Mouse (Mus musculus) skeletal muscle tissue, adult 2 months (tissue): ENCODE results near the gene P2ry13.

ENCODE experiments used
- DNase-seq: peaks from one replicate; pipeline ENCODE4 v3.0.0-alpha.2; 2012; ENCODE audit warnings: low read depth, low spot score

The P2ry13 gene

DNA sequence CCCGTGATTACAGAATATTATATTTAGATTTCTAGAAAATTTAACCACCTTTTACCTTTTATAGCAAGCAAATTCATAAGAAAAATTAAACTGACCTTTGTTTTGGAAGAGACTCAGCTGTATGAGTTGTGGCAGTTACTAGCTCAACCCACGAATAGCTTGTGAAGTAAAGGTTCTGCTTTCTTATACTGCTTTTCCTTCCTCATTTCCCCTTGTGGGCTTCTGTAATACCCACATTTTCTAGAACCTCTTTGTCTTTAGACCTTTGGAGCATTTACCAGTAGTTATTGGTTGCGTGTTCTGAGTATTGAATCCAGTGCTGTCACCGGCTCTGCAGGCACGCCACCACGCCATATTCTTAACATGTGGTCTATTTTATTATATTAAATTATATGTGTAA lies at the start of gene P2ry13:
Gene P2ry13 (minus strand): TSS at position 156 of the 400 bp plus-strand sequence.
- no peak for DNase-seq

- DNase-seq = no peak
Observed at GRCm38 (mm10) chr3:59257740-59258664, 47.3 kb upstream of the P2ry13 start.

DNA sequence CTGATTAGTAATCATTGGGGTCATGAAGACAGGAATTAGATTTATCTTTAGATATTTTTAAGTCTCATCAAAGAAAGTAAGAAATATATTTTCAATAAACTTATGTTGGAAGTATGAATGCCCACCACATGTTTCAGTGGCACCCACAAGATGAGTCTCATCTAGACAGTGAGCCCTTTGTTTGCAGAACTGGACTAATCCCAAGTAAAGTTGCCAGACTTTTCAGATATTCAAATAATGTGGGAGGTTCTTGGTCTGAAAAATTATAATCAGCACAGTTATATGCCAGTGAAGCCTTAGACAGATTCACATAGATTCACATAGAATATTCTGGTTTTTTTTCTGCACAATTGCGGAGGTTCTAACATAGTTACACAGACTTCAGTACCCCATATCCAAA lies 39.8 kb upstream of the P2ry13 start:
- DNase-seq = no peak

- DNase-seq = no peak
Observed at GRCm38 (mm10) chr3:59248031-59248430, 37.3 kb upstream of the P2ry13 start.

DNA sequence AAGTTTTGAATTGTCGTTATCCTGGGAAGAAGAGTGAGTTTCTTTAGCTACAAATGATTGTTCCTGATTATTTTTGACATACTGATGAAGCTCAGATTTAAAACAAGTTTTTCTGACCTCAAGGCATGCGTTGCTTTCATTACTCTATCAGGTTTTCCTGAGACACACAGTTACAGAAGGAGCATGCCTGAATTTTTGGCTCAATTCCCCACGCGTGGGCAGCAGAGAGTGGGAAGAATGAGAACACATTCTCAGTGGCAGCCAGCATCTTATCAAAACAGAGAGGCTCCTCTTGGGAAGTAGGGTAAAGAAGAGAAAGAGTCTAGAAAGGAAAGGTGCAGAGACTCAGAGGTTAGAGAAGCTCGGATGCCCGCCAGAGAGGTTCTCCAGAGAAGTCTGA lies 32.7 kb upstream of the P2ry13 start:
- no peak for DNase-seq

- DNase-seq = no peak
Observed at GRCm38 (mm10) chr3:59234878-59235277, 24.2 kb upstream of the P2ry13 start.

- DNase-seq = no peak
Observed at GRCm38 (mm10) chr3:59230912-59231311, 20.2 kb upstream of the P2ry13 start.

DNA sequence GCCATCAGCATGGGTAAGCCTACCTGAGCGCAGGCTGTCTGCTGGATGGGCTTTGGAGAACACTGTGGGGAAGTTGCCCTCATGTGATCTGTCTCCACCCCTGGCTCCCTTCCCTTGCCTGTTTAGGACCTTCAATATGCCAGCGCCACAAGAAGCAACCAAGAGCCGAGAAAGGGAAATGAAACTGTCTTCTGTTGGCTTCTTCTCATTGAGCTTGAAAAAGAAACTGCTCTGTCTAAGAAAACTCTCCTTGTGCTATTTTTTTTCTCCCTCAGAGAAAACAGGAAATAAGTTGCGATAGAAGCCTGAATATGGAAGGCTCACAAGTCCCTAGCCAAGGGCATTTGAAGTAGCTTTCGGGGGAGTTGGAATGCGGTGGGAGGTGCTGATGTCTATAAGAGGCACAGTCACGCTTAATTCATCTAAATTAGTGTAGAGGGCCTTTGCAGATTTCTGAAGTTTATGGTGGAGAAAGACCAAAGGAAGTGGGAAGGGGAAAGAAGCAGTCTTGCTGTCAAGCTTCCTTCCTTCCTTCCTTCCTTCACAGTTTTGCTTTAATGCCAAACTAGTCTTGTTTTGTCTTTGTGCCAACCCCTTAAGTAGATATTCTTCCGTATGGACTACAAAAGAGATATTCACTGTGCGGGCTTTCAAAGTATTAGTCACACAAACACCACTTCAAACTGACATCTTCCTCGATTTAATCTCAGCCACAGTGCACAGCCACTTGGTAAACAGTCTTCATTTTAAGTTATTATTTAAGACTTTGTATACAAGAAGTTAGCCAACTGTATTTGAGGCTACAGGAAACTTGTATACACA lies 18.3 kb upstream of the P2ry13 start:
- DNase-seq = peak; percentile 49

DNA sequence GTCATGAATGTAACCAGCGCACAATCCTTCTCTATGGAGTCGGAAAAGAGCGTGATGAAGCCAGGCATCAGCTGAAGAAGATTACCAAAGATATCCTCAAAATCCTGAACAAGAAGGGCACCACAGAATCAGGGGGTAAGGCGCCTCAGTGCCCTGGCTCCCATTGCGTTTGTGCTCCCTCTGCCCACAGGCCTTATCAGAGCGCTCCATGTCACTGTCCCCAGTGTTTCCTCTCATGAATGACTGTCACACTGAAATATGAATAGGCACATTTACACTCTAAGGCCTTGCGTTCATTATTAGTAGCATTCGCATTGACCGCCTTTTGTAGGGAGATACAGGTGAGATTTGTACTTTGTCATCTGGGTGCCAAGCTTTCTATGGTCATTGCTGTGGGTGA lies 17.0 kb upstream of the P2ry13 start:
- no peak for DNase-seq

GRCm38 (mm10) chr3:59225411-59225810 lies 14.7 kb upstream of the P2ry13 start:
- DNase-seq = no peak

DNA sequence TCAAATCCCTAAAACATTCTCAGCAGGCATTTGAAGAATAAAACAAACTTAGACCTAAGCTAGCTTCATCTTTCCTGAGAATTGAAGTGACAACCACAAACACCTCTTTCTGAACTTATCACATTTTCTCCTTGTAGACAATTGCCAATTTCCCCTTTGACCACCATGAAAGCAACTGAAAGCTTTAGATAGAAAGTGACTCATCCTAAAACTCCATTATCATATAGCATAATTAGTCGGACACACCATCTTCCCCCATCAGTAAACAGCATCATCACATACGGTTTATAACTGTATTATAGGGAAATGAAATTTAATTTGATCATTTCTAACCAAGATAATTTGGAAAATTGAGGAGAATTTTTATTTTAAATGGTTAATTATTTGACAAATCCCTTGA lies 11.6 kb upstream of the P2ry13 start:
- DNase-seq = no peak

- no peak for DNase-seq
Observed at GRCm38 (mm10) chr3:59219326-59219725, 8.6 kb upstream of the P2ry13 start.

DNA sequence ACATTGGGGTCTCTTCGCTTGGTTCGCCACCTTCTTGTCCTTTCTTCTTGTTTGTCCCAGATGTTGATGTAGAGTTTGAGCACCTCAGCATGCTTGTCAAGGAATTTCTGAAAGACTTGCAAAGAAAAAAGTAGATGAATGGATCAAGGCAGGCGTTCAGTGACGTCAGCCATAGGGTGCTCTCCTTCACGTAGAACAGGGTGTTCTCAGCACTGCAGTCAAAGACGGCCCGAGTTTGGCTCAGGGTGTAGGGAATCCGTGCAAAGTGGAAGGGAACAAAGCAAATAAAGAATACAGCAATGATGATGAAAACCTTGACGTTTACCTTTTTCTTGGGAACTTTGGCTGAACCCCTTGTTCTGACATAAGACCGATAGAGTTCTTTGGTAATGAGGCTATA lies 6.5 kb upstream of the P2ry13 start:
- DNase-seq = no peak

- no peak for DNase-seq
Observed at GRCm38 (mm10) chr3:59212404-59212803, 1.7 kb upstream of the P2ry13 start.

GRCm38 (mm10) chr3:59211784-59212183 lies 1.1 kb upstream of the P2ry13 start:
- DNase-seq = peak; percentile 19

- no peak for DNase-seq
Observed at GRCm38 (mm10) chr3:59210089-59210488, 593 bp downstream of the P2ry13 start.

DNA sequence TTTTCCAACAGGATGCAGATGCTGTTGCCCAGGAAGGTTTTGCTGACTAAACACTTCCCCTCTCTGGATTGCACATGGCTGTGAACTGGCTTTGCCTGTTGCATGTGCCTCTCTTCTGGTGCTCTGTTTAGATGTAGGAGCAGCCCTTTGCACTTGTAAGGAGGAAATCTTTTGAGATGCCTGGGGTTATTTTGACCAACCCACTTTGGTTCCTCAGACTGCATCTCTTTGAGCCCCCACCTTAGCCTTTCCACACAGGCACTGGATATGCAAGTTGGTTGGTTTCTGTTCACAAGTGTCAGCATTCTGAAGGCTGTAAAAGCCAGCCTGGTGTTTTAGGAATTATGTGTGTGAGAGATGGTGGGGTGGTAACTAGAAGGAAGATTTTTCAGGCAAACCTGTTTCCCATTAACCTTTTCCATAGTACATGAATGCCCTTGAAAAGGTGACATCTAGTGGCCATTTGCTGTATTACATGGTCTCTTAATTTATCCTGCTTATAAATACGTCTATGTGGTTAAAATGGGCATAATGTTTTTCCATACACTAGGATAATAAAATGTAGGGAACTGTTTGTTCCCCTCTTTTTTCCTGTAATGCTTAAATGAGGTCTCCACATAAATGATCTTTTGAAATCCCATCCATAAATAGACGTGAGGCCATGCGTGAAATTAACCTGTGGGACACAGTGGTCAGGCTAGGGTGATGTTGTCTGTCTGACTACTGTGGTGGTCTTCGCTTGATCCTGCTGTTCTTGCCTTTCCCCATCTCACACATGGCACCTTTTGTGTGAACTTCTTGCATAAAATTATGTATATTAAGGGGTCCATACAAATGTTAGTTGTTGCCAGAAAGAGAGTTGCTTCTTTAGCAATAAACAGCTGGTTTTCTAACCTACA lies 1.8 kb downstream of the P2ry13 start:
- peak; percentile 30 for DNase-seq

DNA sequence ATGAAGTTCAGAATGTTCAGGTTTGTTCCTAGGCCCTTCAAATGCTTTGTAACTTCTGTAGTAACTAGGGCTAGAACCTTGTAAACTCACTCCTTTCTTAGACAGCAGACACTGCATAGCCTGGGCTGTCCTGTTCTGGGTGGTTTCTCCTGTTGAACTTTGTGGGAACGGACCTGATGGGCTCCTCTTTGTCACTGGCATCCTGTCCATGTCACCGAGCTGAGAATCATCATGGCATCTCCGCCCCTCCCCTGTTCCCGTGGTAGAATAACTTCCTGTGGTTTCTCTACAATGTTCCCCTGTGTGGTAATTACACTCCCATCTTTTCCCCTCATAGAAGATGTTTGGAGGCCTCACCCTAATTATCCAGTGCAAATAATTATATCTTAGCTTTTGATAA lies 4.7 kb downstream of the P2ry13 start:
- no peak for DNase-seq

DNA sequence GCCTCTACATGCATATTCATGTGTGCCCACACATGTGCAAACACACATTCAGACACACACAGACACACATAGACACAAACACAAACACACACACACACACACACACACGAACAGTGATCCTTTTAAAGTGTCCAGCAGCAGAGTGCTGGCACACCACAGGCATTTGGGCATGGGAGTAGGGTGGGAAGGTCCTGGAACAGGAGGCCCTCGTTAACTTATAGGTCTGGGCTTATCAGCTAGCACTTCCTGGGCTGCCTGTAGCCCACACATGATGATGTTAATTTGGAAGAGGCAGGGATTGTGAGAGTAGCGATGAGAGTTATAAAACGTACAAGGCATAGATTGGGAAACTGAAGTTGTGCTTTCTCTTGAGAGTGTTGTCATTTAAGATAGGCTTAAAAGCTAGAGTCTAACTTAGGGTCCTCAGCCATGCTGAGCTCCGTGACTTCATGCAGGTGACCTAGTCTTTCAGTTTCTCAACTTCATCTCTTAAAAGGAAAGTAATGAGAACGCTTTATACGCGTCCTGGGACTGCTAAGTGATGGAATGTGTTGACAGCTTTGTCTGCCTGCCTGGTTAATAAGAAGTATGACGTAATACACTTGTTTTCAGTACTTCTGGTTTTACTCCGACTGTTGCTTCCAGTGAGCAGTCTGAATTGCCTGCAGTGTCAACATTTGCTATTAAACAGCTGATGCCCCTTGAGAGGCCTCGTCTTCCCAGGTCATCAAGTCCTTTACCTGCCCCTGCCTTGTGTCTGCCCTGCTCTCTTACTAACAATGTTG lies 5.8 kb downstream of the P2ry13 start:
- no peak for DNase-seq

DNA sequence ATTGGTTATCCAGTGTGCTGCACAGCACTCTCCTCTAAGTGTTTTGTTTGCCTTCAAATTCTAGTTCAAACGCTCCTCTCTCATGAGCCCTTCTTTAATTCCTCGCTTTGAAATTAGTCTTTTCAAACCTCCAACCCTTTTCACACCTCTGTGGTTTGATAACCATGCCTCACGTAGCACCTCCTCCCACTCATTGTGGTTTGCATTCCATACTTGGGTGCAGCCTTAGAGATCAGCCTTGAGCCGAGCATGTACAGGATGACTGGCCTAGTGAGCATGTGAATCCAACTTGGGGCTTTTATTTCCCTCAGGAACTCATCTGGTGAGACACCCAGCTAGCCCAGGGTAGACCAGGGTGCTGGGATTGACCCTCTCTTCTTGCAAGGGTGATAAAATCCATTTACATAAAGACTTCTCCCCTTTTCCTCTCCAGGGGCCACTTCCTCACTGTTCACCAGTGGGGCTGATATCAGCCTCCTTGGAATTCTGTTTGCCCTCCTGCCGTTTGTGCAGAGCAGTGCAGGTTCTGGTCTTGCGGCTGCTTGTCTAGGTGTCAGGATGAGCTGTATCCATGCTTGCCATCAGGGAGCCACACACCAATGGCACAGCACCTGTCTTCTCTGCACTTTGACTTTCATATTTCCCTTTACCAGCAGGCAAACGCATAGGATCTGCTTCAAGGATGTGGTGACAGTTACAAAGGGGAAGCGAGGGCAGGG lies 6.7 kb downstream of the P2ry13 start:
- DNase-seq = no peak
